Mouse (Mus musculus) fibroblast of lung, adult 2 months (primary cell): ENCODE measurements around the gene Irgm1.
"Not testable (repeated sequence)": the region's sequence is repeated elsewhere in the genome, so short reads cannot be mapped to it uniquely, and the experiment has no call there.

Experiments used
- DNase-seq: peaks from one replicate; pipeline ENCODE4 v3.0.0-alpha.2; 2011; ENCODE audit warnings: low read depth

The Irgm1 gene

GRCm38 (mm10) chr11:48833078-48833730 is 38.3 kb downstream of the Irgm1 start:
- no peak for DNase-seq

DNA sequence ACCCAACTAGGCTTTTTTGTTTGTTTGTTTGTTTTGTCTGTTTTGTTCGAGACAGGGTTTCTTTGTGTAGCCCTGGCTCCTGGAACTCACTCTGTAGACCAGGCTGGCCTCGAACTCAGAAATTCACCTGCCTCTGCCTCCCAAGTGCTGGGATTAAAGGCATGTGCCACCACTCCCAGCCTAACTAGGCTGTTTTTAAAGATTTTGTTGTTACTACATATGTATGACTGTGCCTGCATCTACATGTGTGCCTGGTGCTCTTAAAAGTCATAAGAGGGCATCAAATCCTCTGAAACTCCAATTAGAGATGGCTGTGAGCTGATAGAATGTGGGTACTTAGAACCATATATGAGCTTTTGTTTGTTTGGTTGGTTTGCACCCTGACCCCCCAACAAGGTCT is 40.2 kb downstream of the Irgm1 start:
- DNase-seq = no peak

GRCm38 (mm10) chr11:48830279-48830678 is 41.2 kb downstream of the Irgm1 start:
- DNase-seq = no peak

DNA sequence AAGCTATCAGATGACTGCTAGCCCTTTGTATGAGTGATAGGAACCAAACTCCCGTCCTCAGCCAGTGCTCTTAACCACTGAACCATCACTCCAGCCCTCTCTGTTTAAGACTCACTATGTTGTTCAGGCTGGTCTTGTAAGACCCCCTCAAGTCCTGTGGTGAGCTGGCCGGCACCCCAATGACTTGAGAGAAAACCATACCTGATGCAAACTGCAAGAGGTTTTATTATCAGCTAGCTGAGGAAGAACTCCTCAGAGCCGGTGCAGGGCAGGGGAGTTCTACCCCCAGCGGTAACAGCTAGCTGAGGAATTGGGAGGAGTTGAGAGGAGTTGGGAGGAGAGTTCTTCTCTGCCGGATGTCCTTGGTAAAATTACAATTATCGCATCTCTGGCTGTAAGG is 43.6 kb downstream of the Irgm1 start:
- DNase-seq = no peak

GRCm38 (mm10) chr11:48826752-48827096 is 44.8 kb downstream of the Irgm1 start:
- DNase-seq = no peak

GRCm38 (mm10) chr11:48825979-48826751 is 45.3 kb downstream of the Irgm1 start, which contains the start of the genes Trim7 and Gm12184:
Gene Trim7 (plus strand): TSS chr11:48826140.
Gene Gm12184 (minus strand): TSS chr11:48826655.
- DNase-seq = not testable (repeated sequence)

- no peak for DNase-seq
These were observed 47.1 kb downstream of the Irgm1 start for GRCm38 (mm10) chr11:48824311-48824830.

GRCm38 (mm10) chr11:48823536-48823972 is 47.9 kb downstream of the Irgm1 start:
- DNase-seq = no peak

DNA sequence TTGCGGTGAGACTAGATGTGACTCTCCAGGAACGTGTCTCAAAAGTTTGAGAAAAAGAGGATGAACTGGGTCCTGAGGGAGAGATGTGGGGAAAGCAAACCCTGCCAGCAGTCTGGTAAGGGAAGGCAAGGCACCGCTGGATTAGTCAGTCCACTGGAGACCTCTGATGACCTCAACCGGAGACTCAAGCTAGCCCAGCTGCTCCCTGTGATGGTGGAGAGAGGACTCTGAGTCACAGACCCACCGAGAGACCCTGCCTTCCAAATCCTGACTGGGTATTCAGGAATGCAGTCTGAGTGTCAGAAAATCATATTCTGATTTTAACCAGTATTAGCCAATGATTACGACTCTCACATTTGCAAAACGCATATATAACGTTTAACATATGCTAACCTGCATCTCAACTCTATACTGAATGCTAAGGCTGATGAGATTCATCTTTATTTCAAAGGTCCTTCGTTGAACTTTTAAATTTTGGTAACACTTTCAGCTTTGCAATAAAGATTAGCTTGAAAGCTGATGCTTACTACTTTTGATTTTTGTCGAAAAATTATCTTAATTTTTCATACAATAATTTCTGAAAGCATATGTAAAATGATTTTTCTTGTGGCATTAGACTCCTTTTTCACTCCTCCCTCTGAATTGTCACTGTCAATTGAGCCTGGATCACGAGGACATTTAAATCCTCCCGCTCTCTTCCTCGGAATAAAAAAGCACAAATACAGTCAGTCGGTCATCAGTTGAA is 48.5 kb downstream of the Irgm1 start:
- DNase-seq = no peak

GRCm38 (mm10) chr11:48821299-48821698 is 50.2 kb downstream of the Irgm1 start:
- DNase-seq = not testable (repeated sequence)

- DNase-seq = no peak
These were observed 51.2 kb downstream of the Irgm1 start for GRCm38 (mm10) chr11:48820308-48820674.

GRCm38 (mm10) chr11:48819614-48820307 is 51.7 kb downstream of the Irgm1 start:
- DNase-seq = no peak

DNA sequence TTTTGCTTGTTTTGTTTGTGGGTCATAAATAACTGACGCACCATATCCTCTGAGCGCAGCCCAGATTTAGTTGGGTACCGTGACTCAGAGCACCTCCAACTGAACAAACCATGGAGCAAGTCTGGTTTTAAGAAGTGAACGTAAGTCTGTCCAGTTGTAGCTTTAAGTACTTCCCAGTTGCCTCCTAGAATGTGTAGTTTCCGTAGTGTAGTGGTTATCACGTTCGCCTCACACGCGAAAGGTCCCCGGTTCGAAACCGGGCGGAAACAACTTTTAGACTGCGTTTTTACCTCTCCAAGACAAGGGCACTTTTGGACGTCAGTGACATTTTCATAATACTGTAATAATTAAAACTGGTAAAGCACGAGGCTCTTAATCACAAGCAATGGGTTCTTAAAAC is 53.1 kb downstream of the Irgm1 start:
- peak; percentile 94 for DNase-seq

DNA sequence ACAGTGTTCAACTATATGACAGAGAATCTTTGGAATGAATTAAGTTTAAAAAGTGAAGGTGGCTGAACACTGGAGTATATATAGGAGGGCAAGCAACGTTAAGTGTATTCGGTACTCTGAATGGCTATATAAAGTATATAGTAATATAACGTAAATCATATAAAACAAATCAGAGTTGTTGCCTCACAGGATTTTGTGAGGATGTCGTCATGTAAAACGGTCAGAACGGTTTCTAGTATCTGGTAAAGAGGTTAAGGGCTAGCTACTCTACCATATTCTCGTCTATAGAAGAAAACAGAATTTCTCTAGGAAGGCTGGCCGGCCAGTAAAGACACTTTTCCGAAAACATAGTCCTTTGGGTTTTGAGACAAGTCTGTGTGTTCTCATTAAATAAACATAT is 53.7 kb downstream of the Irgm1 start:
- no peak for DNase-seq

DNA sequence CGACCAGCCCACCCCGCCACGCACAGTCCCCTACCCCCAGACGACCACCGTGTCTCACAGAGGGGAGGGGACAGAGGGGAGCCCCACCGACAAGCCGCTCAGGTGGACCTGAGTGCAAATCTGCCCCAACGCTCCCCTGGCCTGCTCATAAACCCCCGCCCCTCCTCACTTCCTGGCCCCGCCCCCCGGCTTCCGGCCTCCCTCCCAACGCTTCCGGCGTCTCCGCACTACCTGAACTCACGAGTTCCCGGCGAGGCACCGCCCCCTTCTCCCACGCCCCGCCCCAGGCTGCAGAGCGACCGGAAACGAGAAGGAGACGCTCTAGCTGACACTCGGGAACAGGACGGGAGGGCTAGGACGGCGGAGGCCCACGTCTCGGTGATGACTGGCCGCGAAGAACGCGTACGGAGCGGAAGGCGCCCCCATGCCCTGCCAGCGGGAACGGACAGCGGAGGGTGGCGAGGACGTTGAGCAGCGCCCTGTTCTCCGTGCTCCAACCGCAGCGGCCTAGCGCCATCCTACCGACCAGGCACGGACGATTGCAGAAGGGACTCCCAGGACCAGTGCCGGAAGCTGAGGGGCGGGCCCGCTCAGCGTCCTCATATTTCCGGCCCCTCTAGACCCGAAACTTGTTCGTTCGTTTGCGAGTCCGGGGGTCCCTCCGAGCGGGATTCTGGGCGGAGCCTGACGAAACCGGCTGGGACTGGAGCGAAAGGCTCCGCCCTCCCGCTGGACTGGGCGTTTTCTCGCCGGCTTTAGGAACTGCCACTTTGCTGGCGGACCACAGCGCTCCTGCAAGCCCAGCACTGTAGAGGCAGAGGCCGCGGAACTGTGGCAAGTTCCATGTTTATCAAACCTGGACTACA is 54.5 kb downstream of the Irgm1 start, which contains the start of gene Trim41:
Gene Trim41, minus strand, starts transcription at position 554 of the 866 bp plus-strand sequence.
- peak; percentile 95 for DNase-seq

- no peak for DNase-seq
These were observed 55.2 kb downstream of the Irgm1 start for GRCm38 (mm10) chr11:48816281-48816781.

DNA sequence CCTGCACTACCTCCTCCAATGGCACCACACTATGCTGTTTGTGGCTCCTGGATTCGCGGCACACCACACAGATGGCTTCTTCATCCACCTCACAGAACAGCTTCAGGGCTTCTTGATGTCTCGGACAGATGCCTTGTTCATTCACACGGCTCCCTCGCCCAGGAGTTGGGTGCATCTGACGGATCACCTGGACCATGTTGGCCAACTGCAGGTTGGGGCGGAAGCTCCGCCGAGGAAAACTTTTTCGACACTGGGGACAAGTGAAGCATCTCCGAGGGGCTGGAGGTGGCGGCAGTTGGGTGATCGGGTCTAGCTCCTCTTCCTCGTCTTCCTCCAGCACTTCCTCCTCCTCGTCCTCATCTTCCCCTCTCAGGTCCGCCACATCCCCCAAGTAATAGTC is 55.6 kb downstream of the Irgm1 start:
- DNase-seq = no peak

DNA sequence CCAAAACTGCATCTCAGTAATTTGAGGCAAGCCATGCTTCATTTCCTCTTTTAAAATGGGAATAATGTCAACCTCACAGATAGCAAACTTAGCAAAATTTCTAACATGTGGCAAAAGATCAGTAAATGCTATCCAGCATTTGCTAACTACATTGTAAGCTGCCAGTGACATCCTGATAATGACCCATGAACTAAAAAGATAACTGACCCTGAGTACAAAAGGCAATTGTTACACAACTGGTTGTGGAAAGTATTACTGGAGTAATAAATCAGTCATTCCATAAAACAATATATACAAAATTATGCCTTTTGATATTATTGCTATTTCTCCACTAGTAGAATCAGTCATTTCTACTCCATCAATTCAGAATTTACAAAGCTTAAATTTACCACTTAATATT is 57.7 kb downstream of the Irgm1 start:
- DNase-seq = no peak
